Mouse (Mus musculus): ENCODE results near the gene Defb18. TPM values are rescaled to one million over a fixed set of nuclear protein-coding genes. Genes with fewer than 3 reads are reported as not detected.
"Not testable (repeated sequence)": the region's sequence is repeated elsewhere in the genome, so short reads cannot be mapped to it uniquely, and the experiment has no call there.

Gene Defb18
- not detected in 2 replicates for polyA plus RNA-seq (2011; ENCODE audit: insufficient read depth, insufficient read length, low replicate concordance, missing spikeins)

DNA sequence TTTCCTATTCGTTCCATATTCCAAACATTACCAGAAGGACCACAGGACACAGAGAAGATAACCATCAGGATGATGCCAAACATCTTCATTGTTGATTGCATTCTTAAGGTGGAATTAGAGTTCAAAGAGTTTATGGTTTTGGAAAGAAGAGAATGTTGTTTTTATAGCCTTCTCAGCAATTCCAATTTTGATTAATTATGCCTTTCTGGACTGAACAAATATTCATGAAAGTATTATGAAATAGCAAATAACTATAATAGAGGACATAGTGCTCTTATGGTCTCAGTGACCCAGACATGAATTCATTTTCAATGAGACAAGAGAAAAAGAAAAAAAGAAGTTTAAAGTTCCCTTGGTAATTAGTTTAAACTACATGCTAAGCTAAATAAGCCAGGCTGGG, at the start of gene Defb18:
Defb18 (minus strand) TSS at position 101 of the 400 bp plus-strand sequence.
- Histone ChIP-seq H3K27ac (ENCODE audit: control insufficient read depth, insufficient read depth, low read depth, low read length, poor library complexity) (no peak within 1 kb of the TSS), H3K4me1 (ENCODE audit: control insufficient read depth, insufficient read depth, low read length) (no peaks in the 10 kb centered on the region), H3K4me3 (replicated peaks; ENCODE audit: control insufficient read depth, low read depth, low read length) (no peak within 1 kb of the TSS)
- no peak for TF ChIP-seq CTCF (IDR thresholded peaks at IDR 0.05; ENCODE audit: control insufficient read depth, insufficient read depth, low read length)
- no peak for TF ChIP-seq POLR2A (IDR thresholded peaks at IDR 0.05; ENCODE audit: borderline replicate concordance, control insufficient read depth, low read depth, low read length)
- 69% methylated on average over 1 of the region's 1 CpGs for WGBS

DNA sequence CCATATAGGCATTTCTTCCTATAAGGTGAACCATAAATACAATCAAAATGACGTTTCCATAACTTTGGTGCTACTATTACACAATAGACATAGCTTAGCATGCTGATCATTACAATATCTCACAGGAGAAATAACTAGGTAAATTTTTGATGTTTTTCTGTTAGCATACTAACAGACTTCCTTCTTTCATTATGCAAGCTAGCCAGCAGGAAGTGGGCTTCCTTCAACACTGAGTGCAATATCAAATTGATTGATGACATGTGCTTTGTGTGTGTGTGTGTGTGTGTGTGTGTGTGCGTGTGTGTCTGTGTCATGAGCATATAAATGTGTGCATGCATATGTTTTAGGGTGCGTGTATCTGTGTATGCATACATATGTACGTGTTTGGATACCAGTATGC, 33.9 kb upstream of the Defb18 start:
- no peak for TF ChIP-seq CTCF (IDR thresholded peaks at IDR 0.05; ENCODE audit: control insufficient read depth, insufficient read depth, low read length)
- no peak overlapping the region for H3K27ac ChIP-seq (ENCODE audit: control insufficient read depth, insufficient read depth, low read depth, low read length, poor library complexity)
- H3K4me1 ChIP-seq (ENCODE audit: control insufficient read depth, insufficient read depth, low read length), result no peaks in the 10 kb centered on the region
- H3K4me3 ChIP-seq (replicated peaks; ENCODE audit: control insufficient read depth, low read depth, low read length), result no peak overlapping the region
- WGBS, result 35% methylated on average over 4 of the region's 4 CpGs

DNA sequence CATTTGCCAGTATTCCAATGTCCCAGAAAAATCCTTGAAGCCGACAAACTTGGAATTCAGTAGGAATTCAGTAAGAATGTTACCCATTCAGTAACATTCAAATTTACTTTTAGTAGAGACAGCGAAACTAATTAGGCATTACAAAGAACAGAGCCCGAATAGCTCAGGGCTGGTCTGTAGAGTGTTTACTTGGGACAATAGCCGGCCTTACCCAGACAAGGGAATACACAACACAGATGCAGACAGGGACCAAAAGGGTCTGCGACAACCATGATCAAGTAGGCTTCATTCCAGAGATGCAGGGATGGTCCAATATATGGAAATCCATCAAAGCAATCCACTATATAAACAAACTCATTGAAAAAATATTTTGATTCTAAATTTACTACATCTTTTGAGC, 31.6 kb upstream of the Defb18 start:
- H3K27ac ChIP-seq (ENCODE audit: control insufficient read depth, insufficient read depth, low read depth, low read length, poor library complexity), result no peak overlapping the region
- WGBS, result 79% methylated on average over 5 of the region's 5 CpGs
- no peak for TF ChIP-seq POLR2A (IDR thresholded peaks at IDR 0.05; ENCODE audit: borderline replicate concordance, control insufficient read depth, low read depth, low read length)
- TF ChIP-seq CTCF (IDR thresholded peaks at IDR 0.05; ENCODE audit: control insufficient read depth, insufficient read depth, low read length), result no peak
- H3K4me1 ChIP-seq (ENCODE audit: control insufficient read depth, insufficient read depth, low read length), result no peaks in the 10 kb centered on the region
- no peak overlapping the region for H3K4me3 ChIP-seq (replicated peaks; ENCODE audit: control insufficient read depth, low read depth, low read length)

DNA sequence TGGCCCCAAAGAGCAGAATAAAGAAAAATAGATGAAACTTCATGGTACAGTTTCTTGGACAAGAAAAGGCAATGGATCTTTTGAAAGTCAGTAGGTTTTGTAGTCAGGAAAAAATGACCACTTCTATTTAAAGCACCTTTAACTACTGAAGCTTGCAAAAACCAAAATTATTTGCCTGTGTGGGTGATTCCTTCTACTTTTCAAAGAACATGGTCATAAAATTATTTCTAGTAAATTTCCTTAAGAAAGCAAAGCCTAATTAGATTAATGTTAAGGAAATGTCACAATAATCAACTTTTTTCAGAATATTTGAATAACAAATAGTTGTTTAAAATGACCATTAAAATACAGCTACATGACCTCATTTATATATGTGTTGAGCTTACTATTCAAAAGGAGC, 27.8 kb upstream of the Defb18 start, which contains the start of gene Defb41:
Defb41 (minus strand) TSS at position 101 of the 400 bp plus-strand sequence.
- Histone ChIP-seq H3K27ac (ENCODE audit: control insufficient read depth, insufficient read depth, low read depth, low read length, poor library complexity) (no peak within 1 kb of the TSS), H3K4me1 (ENCODE audit: control insufficient read depth, insufficient read depth, low read length) (no peaks in the 10 kb centered on the region), H3K4me3 (replicated peaks; ENCODE audit: control insufficient read depth, low read depth, low read length) (no peak within 1 kb of the TSS)
- TF ChIP-seq CTCF (IDR thresholded peaks at IDR 0.05; ENCODE audit: control insufficient read depth, insufficient read depth, low read length) (no peak), POLR2A (IDR thresholded peaks at IDR 0.05; ENCODE audit: borderline replicate concordance, control insufficient read depth, low read depth, low read length) (no peak)

DNA sequence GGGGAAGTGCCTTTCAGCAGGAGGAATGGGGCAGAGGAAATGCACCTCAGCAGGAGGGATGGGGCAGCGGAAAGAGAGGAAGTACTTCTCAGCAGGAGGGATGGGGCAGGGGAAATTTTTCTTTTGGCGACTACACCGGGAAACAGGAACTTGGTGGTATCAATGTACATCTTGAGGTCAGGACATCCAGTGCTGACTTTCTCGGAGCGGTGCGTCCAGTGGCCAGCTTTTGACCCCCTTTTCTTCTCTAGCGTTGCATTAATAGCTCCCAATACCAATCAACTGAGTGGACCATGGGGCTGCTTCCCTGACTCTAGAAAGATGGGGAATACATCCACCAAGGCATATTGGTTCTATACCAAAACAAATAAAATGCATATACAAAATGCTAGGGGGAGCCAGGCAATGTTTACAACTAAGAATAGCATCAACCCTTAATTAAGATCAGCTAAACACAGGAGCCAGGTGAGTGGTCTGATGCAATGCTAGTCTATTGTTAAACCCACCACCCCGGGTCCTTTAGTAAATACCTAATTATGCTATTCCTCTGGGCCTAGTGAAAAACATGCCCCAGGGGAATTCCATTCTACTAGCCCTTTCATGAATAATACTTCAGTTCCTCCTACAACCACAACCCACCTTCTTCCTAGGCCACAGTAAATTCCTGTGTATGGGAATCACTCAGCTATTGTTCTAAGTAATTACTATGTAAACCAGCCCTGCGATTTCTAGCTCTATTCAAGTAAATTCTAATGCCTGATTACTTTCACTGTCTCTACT, 8.7 kb upstream of the Defb18 start:
- H3K4me1 ChIP-seq (ENCODE audit: control insufficient read depth, insufficient read depth, low read length); H3K4me3 ChIP-seq (replicated peaks; ENCODE audit: control insufficient read depth, low read depth, low read length); H3K27ac ChIP-seq (ENCODE audit: control insufficient read depth, insufficient read depth, low read depth, low read length, poor library complexity): not testable (repeated sequence)
- WGBS, result 80% methylated on average over 9 of the region's 9 CpGs

DNA sequence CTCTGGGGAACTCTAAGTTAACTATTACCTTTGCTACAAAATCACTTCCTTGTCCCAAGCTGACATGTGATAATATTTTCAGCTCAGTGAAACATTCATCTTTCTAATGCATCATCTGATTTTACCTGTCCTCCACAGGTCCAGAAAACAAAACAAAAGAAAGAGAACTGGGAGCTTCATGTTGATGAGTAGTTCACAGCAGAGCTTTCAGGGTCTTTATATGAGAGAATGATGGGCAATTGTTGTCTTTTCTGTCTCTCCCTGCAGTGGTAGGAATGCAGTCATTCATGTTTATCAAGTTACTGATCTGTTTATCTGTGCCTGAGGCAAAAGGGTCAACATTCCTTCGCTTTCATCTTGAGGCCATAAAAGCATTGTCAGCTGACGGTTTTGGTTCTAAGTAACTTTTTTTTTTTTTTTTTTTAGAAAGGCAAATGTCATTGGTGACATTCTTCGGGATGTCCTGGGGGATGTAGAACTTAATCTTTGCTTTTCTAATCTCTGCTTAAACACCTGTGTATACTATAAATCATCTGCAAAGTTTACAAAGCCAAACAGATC, 13.8 kb downstream of the Defb18 start:
- H3K4me1 ChIP-seq (ENCODE audit: control insufficient read depth, insufficient read depth, low read length), result no peaks in the 10 kb centered on the region
- 59% methylated on average over 3 of the region's 3 CpGs for WGBS
- no peak overlapping the region for H3K4me3 ChIP-seq (replicated peaks; ENCODE audit: control insufficient read depth, low read depth, low read length)
- TF ChIP-seq CTCF (IDR thresholded peaks at IDR 0.05; ENCODE audit: control insufficient read depth, insufficient read depth, low read length) (no peak), POLR2A (IDR thresholded peaks at IDR 0.05; ENCODE audit: borderline replicate concordance, control insufficient read depth, low read depth, low read length) (no peak)
- H3K27ac ChIP-seq (ENCODE audit: control insufficient read depth, insufficient read depth, low read depth, low read length, poor library complexity), result no peak overlapping the region

DNA sequence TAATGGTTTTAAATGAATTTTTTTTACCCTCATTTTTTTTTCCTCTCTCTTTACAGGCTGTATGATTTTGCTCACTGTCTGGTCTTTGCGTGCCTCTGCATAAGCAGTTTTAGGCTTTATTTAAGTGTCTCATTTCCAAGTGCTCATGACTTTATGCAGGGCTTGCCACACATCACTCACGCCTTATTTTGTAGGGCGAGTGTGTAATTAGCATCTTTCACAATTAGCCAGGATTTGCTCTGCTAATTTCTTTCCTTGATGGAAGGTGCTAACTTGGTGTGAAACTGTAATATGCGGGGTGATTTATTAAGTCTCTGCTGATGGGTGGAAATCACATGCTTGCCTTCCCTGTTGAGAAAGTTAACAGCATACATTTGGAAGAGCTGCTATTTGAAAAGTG, 45.5 kb downstream of the Defb18 start:
- Histone ChIP-seq H3K4me1 (ENCODE audit: control insufficient read depth, insufficient read depth, low read length) (no peaks in the 10 kb centered on the region), H3K27ac (ENCODE audit: control insufficient read depth, insufficient read depth, low read depth, low read length, poor library complexity) (no peak overlapping the region), H3K4me3 (replicated peaks; ENCODE audit: control insufficient read depth, low read depth, low read length) (no peak overlapping the region)
- 49% methylated on average over 4 of the region's 4 CpGs for WGBS
- TF ChIP-seq CTCF (IDR thresholded peaks at IDR 0.05; ENCODE audit: control insufficient read depth, insufficient read depth, low read length) (no peak), POLR2A (IDR thresholded peaks at IDR 0.05; ENCODE audit: borderline replicate concordance, control insufficient read depth, low read depth, low read length) (no peak)

DNA sequence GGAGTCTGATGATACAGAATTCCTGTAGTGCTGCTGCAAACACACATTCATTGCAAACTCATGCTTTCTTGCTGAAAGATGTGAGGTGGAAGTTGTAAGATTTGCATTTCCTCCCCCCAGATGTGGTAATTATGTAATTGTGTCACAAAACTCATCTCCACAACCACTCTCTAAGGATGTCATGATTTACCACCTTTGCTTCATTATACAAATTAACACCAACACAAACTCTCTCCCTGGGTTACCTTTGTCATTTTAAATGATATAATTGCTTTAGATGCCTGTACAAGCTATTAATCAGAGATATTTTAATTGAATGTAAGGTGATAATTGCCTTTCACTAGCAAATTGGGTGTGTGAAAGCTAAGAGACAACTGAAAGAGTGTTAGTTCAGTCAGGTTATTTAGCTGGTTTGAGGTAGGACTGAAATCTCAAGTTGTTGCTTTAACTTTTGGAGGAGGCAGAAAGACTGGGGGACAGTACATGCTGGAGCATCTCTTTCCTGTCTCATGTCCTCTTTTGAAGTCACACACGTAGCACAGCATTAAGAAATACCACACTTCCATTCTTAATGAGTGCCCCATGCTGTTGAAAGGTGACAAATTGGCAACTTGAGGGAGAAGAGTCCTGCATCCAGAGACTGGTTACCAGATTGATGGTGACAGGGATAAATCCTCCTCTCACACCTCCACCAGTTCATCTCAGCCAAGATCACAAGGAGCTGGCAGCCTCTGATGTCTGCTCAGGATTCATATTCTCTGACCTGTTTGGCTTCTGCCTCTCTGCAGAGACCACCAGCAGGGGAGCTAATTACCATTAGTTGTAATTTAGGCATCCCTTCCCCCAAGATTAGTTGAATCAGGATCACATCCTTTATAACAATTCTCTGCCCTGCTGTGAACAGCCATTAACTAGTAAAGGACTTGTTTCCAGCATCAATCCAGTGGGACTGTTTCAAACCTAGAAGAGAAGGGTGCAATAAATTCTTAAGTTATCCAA, 46.2 kb downstream of the Defb18 start:
- Histone ChIP-seq H3K4me1 (ENCODE audit: control insufficient read depth, insufficient read depth, low read length) (no peaks in the 10 kb centered on the region), H3K27ac (ENCODE audit: control insufficient read depth, insufficient read depth, low read depth, low read length, poor library complexity) (no peak overlapping the region), H3K4me3 (replicated peaks; ENCODE audit: control insufficient read depth, low read depth, low read length) (no peak overlapping the region)
- WGBS, result 34% methylated on average over 1 of the region's 1 CpGs
- TF ChIP-seq POLR2A (IDR thresholded peaks at IDR 0.05; ENCODE audit: borderline replicate concordance, control insufficient read depth, low read depth, low read length) (no peak), CTCF (IDR thresholded peaks at IDR 0.05; ENCODE audit: control insufficient read depth, insufficient read depth, low read length) (no peak)

Other genes with a start within 250 kb of the Defb18 start
- not detected in 2 replicates for gene Crisp4, start 91.5 kb downstream of the Defb18 start, polyA plus RNA-seq (2011; ENCODE audit: insufficient read depth, insufficient read length, low replicate concordance, missing spikeins)
- gene Defb41, start 27.7 kb upstream of the Defb18 start, polyA plus RNA-seq (2011; ENCODE audit: insufficient read depth, insufficient read length, low replicate concordance, missing spikeins), result not detected in 2 replicates

All from bone marrow, adult 2 months (tissue).